Mouse (Mus musculus) layer of hippocampus, adult 11-12 months (tissue): ENCODE measurements around the gene Adssl1.

ENCODE experiments used
- DNase-seq: peaks from one replicate; pipeline ENCODE4 v3.0.0; 2022; ENCODE audit warnings: low spot score

Adssl1 gene

GRCm38 (mm10) chr12:112654076-112654475 lies 34.2 kb downstream of the Adssl1 start:
- DNase-seq = no peak

- no peak for DNase-seq
These were observed 38.8 kb downstream of the Adssl1 start for GRCm38 (mm10) chr12:112658619-112659018.

DNA sequence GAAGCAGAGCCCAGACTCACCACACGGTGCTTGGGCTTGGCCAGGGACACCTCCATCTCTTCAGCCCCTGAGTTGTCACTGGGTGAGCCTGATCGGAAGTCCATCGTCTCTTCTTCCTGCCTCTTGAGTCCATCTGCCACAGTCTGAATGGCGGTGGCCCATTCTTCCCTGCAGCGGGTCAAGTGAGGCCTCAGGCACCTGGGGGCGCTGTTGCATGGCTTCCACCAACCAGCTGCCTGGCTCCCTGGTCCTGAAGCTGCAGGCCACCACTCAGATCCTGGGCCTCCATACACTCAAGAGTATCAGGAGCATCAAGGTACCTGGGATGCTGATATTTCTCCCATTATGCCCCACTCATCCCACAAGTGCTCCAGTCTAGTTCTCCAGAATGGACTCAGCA lies 39.3 kb downstream of the Adssl1 start:
- peak; percentile 66 for DNase-seq

DNA sequence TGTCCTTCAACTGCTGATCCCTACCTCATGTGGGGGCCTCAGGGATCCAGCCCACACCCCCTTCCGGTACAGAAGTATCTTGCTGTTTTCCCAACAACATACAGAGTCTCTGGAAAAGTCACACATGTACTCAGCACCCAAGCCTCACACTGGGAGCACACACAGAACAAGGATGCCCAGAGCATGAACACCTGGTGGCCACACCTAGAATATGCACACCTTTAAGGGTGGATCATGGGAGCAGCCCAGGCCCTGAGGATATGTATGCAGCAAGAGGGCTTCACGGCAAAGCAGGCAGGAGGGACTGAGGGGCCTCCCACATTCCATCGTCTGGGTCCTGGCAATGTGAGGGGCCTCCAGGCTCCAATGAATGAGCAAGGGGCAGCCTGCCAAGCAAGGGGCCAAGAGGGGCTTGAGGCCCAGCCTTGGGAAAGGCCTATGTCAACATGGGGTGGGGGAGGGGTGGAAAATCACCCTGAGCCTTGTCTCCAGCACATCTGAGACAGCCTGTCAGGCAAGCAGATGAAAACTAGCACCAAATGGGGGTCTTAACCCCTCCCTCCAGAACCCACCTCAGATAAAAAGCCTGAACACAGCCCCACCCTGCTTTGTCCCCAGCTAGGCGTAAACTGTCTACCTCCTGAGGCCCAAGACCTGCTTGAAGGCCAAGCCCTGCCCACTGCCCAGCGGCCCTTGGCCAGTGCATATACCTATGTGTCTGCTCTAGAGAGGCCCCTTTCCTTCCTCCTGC lies 40.9 kb downstream of the Adssl1 start:
- no peak for DNase-seq

DNA sequence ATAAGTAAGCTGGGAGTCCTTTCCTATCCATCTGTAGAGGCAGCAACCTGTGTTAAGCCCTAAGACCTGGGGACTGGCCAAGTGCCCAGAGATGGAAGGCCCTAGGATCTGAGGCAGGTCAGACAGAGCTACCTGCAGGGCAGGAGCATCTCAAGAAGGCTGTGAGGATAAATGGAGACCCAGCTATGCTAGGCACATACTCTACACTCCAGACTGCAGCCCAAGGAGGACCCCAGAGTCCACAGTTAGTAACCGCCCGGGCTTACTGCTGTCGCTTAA lies 41.4 kb downstream of the Adssl1 start:
- DNase-seq = no peak

- no peak for DNase-seq
These were observed 42.0 kb downstream of the Adssl1 start for GRCm38 (mm10) chr12:112661851-112662250.

DNA sequence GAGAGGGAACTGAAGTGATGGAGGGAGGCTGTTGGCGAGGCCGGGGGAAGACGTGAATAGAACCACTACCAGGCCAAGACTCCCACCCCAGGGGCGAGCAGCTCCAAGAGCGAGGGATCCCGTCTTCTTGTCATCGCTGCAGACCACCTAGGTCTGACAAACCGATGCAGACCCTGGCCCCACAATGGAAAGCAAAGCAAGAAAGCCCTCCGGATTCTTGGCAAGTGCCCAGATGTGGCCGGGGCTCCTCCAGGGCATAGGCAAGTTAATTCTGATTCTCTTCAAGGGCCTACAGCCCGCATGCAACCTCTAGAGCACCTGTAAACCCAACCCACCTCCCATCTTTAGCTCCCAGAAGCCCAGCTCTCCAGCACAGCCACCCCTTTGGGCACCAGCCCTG lies 43.5 kb downstream of the Adssl1 start:
- DNase-seq = no peak

DNA sequence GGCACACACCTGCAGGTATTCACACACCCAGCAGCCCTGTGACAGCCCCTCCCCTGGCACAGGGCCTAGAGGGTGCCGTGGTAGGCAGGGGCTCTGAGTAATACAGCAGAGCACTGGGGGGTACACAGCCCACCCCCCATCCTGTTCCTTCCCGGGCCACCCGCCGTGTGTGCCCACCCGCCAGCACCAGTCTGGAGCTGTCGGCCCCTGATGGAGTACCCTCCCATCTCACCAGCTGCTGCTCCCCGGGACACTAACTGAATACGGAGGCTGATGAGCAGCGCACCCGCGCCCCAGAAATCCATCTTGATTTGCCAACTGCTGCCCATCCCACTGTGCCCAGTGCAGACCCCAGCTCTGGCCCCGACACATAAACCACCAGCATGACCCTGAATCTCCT lies 43.9 kb downstream of the Adssl1 start:
- no peak for DNase-seq

GRCm38 (mm10) chr12:112664124-112664523 lies 44.3 kb downstream of the Adssl1 start:
- DNase-seq = no peak

GRCm38 (mm10) chr12:112664656-112665055 lies 44.8 kb downstream of the Adssl1 start:
- DNase-seq = no peak

DNA sequence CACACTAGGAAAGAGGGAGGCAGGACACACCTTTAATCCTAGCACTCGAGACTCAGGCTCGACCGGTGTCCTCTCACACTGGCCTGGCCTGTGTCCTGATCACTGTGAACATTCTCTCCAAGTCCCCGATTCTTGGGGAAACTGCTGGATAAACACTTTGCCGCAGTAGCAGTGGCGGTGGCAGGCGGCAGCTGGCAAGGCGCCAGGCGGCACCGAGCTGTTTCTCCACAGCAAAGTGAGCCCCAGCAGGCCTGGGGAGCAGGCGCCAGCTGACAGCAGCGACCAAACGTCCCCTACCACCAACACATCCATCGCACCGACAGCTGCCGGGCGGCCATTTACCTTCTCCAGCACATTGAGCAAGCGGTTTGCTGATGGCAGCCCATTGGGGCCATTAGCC lies 45.6 kb downstream of the Adssl1 start:
- DNase-seq = peak; percentile 82

GRCm38 (mm10) chr12:112665881-112666544 lies 46.2 kb downstream of the Adssl1 start:
- no peak for DNase-seq

DNA sequence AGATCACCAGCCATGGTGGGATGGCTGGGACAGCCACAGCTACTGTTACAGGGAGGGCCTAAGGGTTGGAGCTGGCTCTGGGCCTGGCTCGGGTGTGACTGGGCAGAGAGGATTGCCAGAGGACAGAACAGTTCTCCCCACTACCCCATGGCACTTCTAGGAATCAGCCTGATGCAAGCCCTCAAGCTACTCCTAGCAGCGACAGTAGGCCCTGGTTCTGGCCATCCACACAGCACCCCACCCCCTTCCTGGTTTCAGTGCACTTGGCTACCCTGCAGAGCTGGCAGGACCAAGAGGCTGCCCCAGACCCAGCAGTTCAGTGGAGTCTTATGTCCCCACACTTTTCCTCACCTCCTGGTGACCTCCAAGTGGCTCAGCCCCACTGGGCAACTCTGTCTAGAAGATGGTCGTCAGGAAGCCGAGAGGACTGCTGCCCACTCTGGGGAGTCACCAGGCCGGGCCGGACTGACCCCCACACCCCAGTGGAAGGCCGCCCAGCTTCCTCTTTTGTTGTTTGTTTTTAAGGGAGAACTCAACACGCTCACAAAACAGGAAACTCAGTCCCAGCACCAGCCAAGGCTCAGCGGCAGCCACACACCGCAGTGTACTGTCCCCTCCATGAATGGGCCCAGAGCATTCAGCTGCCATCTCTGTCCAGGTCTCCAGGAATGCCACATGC lies 47.9 kb downstream of the Adssl1 start:
- DNase-seq = peak; percentile 55

DNA sequence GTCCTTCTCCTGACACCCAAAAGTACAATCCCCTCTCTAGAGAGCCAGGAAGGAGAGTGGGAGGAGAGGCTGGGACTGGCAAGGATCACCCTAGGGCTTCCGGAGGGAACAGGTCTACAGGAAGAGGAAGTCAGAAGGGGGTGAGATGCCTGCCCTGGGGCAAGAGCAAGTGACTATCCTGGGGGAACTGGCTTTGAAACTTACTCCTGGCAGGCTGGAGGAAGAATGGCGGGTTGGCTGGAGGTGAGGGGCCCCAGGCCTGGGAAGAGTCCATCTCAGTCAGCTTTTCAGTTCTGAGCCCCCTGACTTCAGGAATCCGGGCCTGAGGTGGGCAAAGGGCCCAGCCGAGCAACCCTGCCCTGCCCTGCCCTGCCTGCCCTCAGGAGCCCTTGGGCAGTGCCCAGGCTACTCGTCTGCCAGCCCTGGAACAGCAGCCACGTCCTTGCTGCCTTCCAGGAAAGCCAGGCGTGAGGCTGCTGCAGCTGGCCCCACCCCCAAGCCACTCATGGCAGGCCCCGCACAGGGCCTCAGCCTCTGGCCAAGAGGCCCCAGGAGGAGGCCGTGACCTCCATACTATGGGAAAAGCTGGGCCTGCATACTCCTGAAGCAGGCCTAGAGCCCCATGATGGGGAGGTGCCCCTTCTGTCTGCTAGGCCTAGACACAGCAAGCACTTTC lies 51.0 kb downstream of the Adssl1 start:
- DNase-seq = no peak

- DNase-seq = no peak
These were observed 52.0 kb downstream of the Adssl1 start for GRCm38 (mm10) chr12:112671891-112672290.

DNA sequence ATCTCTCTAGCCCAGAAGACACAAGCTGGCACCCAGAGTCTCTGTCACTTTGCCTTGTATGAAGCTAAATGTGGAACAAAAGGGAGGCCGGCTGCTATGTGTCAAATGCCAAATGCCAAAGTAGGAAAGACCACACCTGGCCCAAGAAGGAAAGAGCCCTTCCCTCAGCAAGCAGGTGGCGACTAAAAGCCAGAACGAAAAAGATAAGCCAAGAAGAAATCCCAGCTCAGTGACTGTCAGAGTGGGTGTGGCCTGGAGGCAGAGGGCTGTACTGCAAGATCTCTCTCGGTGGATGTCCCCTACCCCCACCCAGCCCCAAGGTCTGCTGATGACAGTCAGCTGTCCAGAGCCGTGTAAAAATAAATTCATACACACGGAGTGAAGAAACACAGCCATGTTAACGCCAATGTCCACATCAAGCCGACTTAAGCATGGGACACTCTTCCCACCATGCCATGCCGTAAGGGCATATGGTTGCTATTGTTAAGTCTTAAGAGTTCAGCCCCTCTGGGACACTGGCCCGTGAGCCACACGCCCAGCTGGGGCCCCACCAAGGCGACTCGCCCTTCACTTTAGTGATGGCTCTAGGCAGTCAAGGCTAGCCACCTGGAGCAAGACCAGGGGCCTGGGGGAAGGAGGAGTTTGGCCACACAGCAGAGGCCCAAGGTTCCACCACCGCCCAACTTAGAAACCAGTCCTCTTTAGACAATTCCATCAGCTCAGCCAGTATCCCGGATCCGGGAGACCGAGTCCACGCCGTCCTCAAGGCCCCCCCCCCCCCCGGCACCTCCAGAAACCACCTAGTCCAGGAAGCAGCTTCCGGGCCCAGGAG lies 53.1 kb downstream of the Adssl1 start:
- no peak for DNase-seq

DNA sequence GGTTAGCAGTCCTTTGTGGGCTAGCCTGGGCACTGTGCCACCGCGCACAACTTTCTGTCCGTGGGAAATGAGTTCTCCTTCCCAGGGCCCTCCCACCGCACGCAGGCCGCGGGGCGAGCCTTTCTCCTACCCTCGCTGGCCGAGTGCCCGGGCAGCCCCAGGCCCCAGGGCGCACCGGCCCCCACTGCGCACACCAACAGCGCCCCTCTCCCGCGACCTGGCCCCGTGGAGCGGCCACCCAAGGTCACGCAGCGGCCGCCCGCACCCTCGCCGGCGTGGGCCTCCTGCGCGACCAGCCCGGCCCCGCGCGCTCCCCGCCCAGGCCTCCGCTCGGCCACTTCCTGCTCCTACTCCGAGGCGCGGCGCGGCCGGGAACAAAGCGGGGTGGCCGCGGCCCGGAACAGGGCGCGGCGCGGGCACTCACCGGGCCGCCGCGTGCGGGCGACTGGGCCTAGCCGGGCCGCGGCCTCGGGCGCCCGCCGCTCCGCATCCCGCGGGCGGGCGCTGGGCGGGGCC lies 53.8 kb downstream of the Adssl1 start:
- DNase-seq = no peak

DNA sequence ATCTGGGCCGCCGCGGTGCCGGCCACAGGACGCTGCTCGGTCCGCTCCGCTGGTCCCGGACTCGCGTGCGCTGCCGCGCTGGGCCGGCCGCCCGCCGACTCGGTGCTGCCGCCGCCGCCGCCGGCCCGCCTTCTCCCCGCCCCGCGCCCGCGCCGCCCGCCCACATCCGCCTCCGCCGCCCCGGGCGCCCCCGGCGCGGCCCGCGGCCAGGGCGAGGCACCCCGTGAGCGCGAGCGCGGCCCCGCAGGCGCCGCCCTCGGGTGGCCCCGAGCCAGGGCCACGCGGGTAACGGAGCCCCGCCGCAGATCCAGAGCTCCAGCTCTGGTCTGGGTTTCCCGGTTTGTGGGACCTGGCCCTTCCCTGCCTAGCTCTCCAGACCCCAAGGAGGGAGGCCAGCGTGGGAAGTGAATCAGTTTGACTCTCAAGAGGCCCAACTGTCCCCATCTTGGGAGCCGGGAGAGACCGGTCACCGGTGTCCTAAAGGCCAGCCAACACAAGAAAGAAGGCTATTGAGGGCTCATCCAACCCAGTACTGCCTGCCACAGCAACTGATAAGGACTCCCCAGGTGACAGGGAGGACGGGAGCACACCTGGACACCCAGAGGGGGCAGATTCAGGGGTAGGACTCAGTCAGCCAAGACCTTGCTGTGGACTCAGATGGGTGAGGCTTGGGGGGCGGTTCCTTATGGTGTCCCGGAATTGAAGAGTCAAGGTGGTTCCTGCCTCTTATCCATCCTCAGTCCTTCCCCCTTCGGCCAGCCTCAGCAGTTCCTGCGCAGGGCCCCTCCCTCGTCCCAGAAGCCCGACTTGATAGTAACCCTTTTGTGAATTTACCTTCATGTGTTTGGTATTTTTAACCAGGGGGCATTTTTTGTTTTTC lies 54.5 kb downstream of the Adssl1 start, which contains the start of gene Akt1:
Gene Akt1, minus strand, starts transcription at position 753 of the 880 bp plus-strand sequence.
- no peak for DNase-seq

- peak; percentile 86 for DNase-seq
These were observed 55.6 kb downstream of the Adssl1 start for GRCm38 (mm10) chr12:112675245-112676035.

DNA sequence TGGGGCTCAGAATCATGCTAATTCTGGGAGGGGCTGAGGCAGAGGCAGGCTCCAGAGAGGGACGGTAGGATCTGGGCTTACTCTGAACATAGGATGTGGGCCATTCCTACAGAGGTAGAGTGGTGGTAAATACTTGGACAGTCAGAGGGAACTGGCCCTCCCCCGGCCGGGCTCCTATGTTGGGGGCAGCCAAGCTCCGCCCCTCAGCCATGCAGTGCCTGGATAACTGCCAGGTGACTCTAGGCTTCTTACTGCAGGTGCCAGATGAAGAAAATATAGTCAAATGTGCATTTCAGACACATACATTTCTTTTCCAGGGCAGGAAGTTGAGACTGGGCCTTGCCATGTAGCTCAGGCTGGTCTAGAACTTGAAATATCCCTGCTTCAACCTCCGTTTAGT lies 57.2 kb downstream of the Adssl1 start:
- no peak for DNase-seq
